Comparison of ENCODE assay signal across 9 mouse cellular contexts in genomic region chr12:12315011-12315410, GRCm38 (mm10). TPM values are rescaled to one million over a fixed set of nuclear protein-coding genes. Genes with fewer than 3 reads are reported as not detected.
DNase-seq lines count a peak whose midpoint lies in the region; ATAC-seq lines count a peak whose summit lies in the region.
"Had no signal": no experiment of that assay in that cellular context is flagged by ENCODE, and none has a peak within 500 bp of the region (broad histone marks: within the 10 kb centered on the region; RNA-seq: fewer than 3 reads in every experiment).

No protein-coding gene starts in this region.

- H3K36me3 ChIP-seq in intestine, embryonic 16.5 days (ENCODE audit: control insufficient read depth, insufficient read depth, low read length) = no peaks in the 10 kb centered on the region
- H3K36me3 ChIP-seq in intestine, embryonic 15.5 days = no peaks in the 10 kb centered on the region
- H3K36me3 ChIP-seq in midbrain, embryonic 16.5 days (ENCODE audit: control insufficient read depth, insufficient read depth, low read length) = no peaks in the 10 kb centered on the region

- H3K27ac ChIP-seq in intestine, embryonic 16.5 days (ENCODE audit: low read length) = no peak overlapping the region
- H3K27ac ChIP-seq in intestine, embryonic 15.5 days = no peak overlapping the region
- H3K27ac ChIP-seq in midbrain, embryonic 16.5 days (ENCODE audit: low read length) = no peak overlapping the region; the same call in 1 of the 2 replicates

- no peak overlapping the region for H3K9ac ChIP-seq in intestine, embryonic 16.5 days (ENCODE audit: low read depth, low read length)
- no peak overlapping the region for H3K9ac ChIP-seq in intestine, embryonic 15.5 days
- H3K9ac ChIP-seq in midbrain, embryonic 16.5 days (ENCODE audit: low read depth, low read length) = no peak overlapping the region

- H3K4me1 ChIP-seq in intestine, embryonic 16.5 days (ENCODE audit: control insufficient read depth, insufficient read depth, low read length) = peaks cover 6% of the 10 kb centered on the region; the same call in 1 of the 2 replicates
- peaks cover 10% of the 10 kb centered on the region for H3K4me1 ChIP-seq in intestine, embryonic 15.5 days (replicated peaks)
- peaks cover 21% of the 10 kb centered on the region for H3K4me1 ChIP-seq in midbrain, embryonic 16.5 days (ENCODE audit: control insufficient read depth, insufficient read depth, low read length)

- no peaks in the 10 kb centered on the region for H3K9me3 ChIP-seq in intestine, embryonic 16.5 days (ENCODE audit: control insufficient read depth, low read length)
- no peaks in the 10 kb centered on the region for H3K9me3 ChIP-seq in intestine, embryonic 15.5 days
- H3K9me3 ChIP-seq in midbrain, embryonic 16.5 days (replicated peaks; ENCODE audit: control insufficient read depth, low read length, poor library complexity, severe bottlenecking) = no peaks in the 10 kb centered on the region

- WGBS in intestine, embryonic 16.5 days = 49% methylated on average over 5 of the region's 5 CpGs
- WGBS in intestine, embryonic 15.5 days = 51% methylated on average over 5 of the region's 5 CpGs
- WGBS in midbrain, embryonic 16.5 days = 11% methylated on average over 5 of the region's 5 CpGs

- H3K27me3 ChIP-seq in intestine, embryonic 16.5 days (replicated peaks; ENCODE audit: control insufficient read depth, insufficient read depth, low read length) = no peaks in the 10 kb centered on the region
- no peaks in the 10 kb centered on the region for H3K27me3 ChIP-seq in intestine, embryonic 15.5 days (replicated peaks)
- H3K27me3 ChIP-seq in midbrain, embryonic 16.5 days (ENCODE audit: control insufficient read depth, insufficient read depth, low read depth, low read length) = no peaks in the 10 kb centered on the region

- no peak overlapping the region for H3K4me3 ChIP-seq in intestine, embryonic 16.5 days (ENCODE audit: low read length)
- H3K4me3 ChIP-seq in intestine, embryonic 15.5 days (replicated peaks) = no peak overlapping the region
- H3K4me3 ChIP-seq in midbrain, embryonic 16.5 days (ENCODE audit: low read depth, low read length) = no peak overlapping the region

- no peak overlapping the region for H3K4me2 ChIP-seq in intestine, embryonic 16.5 days (ENCODE audit: low read depth, low read length)
- no peak overlapping the region for H3K4me2 ChIP-seq in intestine, embryonic 15.5 days (replicated peaks)
- no peak overlapping the region for H3K4me2 ChIP-seq in midbrain, embryonic 16.5 days (ENCODE audit: low read length)

- DNase-seq in embryo, embryonic 11 days = peak; percentile 60
- DNase-seq in heart, postnatal 36 days = peak; percentile 40 to 51
- no peak for DNase-seq in ovary, postnatal 14 days (ENCODE audit: low spot score)
- DNase-seq in urinary bladder, postnatal 4 days (ENCODE audit: low spot score in 2 of 2) = no peak

- intact Hi-C loops in heart, postnatal 36 days (cut with DNase I) = loop anchor here (10.0 kb wide), 1 partner anchor 1000 kb away; no protein-coding TSS in a partner anchor

- ATAC-seq in intestine, embryonic 16.5 days = peak; percentile 27
- no peak for ATAC-seq in intestine, embryonic 15.5 days
- ATAC-seq in midbrain, embryonic 16.5 days = peak; percentile 68
- no peak for ATAC-seq in megakaryocyte progenitor cell, adult 5-6 weeks (replicated peaks; ENCODE audit: poor library complexity)
- ATAC-seq: CD4-positive, CD25-positive, alpha-beta regulatory T cell, adult 4 months had no signal

RNA-seq across cellular contexts. Expression of gene Fam49a, which starts 53.1 kb away (rescaled TPM):
- polyA plus RNA-seq in intestine, embryonic 16.5 days (2015; fragmentation: Nextera tagmentation; extraction: Ambion mirVana) = 7.8 and 8.6 TPM in 2 replicates
- polyA plus RNA-seq in intestine, embryonic 15.5 days (2015; fragmentation: Nextera tagmentation; extraction: Ambion mirVana) = 9.5 and 10.3 TPM in 2 replicates
- 10 to 100 TPM in 1 of 2 experiments, 1 to 10 TPM in 1; 8.6 to 10.5 TPM for total RNA-seq in heart, postnatal 36 days (2021)
- 68.5 and 72.1 TPM in 2 replicates for polyA plus RNA-seq in midbrain, embryonic 16.5 days (2015; fragmentation: Nextera tagmentation; extraction: Ambion mirVana)
- total RNA-seq in megakaryocyte progenitor cell, adult 5-6 weeks (2015) = 10.7 and 11.8 TPM in 2 replicates
- total RNA-seq in megakaryocyte progenitor cell, adult 5-6 weeks (2017) = 7.2 and 7.5 TPM in 2 replicates

Comparison
In these comparisons a context has a peak if more than half of its experiments do, and no peak if none do; other contexts are left out.
1. ATAC-seq: peak in intestine, embryonic 16.5 days (single experiment) and midbrain, embryonic 16.5 days (single experiment); none in intestine, embryonic 15.5 days (single experiment) and megakaryocyte progenitor cell, adult 5-6 weeks (single experiment).
2. DNase-seq: peak in embryo, embryonic 11 days (single experiment) and heart, postnatal 36 days (2 of 2); none in ovary, postnatal 14 days (single experiment) and urinary bladder, postnatal 4 days (0 of 2).